In genomic region chr17:72904873-72905272, GRCm38 (mm10) we compare ENCODE assay signal across 23 mouse cellular contexts.
"Had no signal": no experiment of that assay in that cellular context is flagged by ENCODE, and none has a peak within 500 bp of the region (broad histone marks: within the 10 kb centered on the region; RNA-seq: fewer than 3 reads in every experiment).

No protein-coding gene starts in this region.

- DNase-seq: forebrain, postnatal 0 days; gastrocnemius, postnatal 14 days; gastrocnemius, postnatal 36 days; heart, adult 18-20 months; heart, postnatal 10 days; kidney, adult 11 months; kidney, adult 2 months; kidney, adult 9 months; kidney, postnatal 14 days; kidney, postnatal 36 days; layer of hippocampus, adult 9-11 months; layer of hippocampus, postnatal 36 days; left cerebral cortex, postnatal 4 days had no signal

- H3K36me3 ChIP-seq: heart, embryonic 12.5 days; hindbrain, embryonic 13.5 days; hindbrain, embryonic 15.5 days; kidney, embryonic 15.5 days; limb, embryonic 13.5 days; limb, embryonic 15.5 days; liver, embryonic 12.5 days had no signal

- ATAC-seq: forebrain, postnatal 0 days; hindbrain, postnatal 0 days; liver, embryonic 12.5 days had no signal

- H3K27ac ChIP-seq: hindbrain, embryonic 13.5 days; hindbrain, embryonic 15.5 days; hindbrain, postnatal 0 days; kidney, embryonic 15.5 days; kidney, postnatal 0 days; limb, embryonic 13.5 days; limb, embryonic 15.5 days; liver, embryonic 12.5 days; liver, embryonic 14.5 days had no signal

- H3K9ac ChIP-seq: forebrain, postnatal 0 days; heart, embryonic 12.5 days; hindbrain, embryonic 13.5 days; hindbrain, embryonic 15.5 days; kidney, embryonic 15.5 days; limb, embryonic 13.5 days; limb, embryonic 15.5 days; liver, embryonic 12.5 days; liver, embryonic 14.5 days had no signal

- H3K4me2 ChIP-seq: heart, embryonic 12.5 days; hindbrain, embryonic 13.5 days; hindbrain, embryonic 15.5 days; kidney, embryonic 15.5 days; limb, embryonic 13.5 days; limb, embryonic 15.5 days; liver, embryonic 12.5 days had no signal

- H3K4me1 ChIP-seq: hindbrain, embryonic 13.5 days; hindbrain, embryonic 15.5 days; limb, embryonic 15.5 days; liver, embryonic 12.5 days had no signal

- H3K9me3 ChIP-seq: heart, embryonic 12.5 days; hindbrain, embryonic 13.5 days; hindbrain, embryonic 15.5 days; kidney, embryonic 15.5 days; limb, embryonic 13.5 days; limb, embryonic 15.5 days; liver, embryonic 12.5 days had no signal

- H3K4me3 ChIP-seq: heart, embryonic 12.5 days; hindbrain, embryonic 13.5 days; hindbrain, embryonic 15.5 days; kidney, embryonic 15.5 days; limb, embryonic 13.5 days; limb, embryonic 15.5 days; liver, embryonic 12.5 days had no signal

- H3K27me3 ChIP-seq: heart, embryonic 12.5 days; hindbrain, embryonic 13.5 days; hindbrain, embryonic 15.5 days; kidney, embryonic 15.5 days; limb, embryonic 15.5 days had no signal
